Mouse (Mus musculus) C2C12 (cell line): ENCODE results near the gene Nampt.

ENCODE experiments used
- CTCF ChIP-seq: IDR thresholded peaks from one replicate; pipeline ENCODE4 v1.5.1; 2011; ENCODE audit not compliant: control insufficient read depth, insufficient read depth, insufficient read length
- MAX ChIP-seq: IDR thresholded peaks from one replicate; pipeline ENCODE4 v1.6.1; 2011; ENCODE audit warnings: mild to moderate bottlenecking, control low read depth
- MYOG ChIP-seq: IDR thresholded peaks from one replicate; pipeline ENCODE4 v1.6.1; 2011; ENCODE audit not compliant: control insufficient read depth, insufficient read length; ENCODE audit errors: extremely low read depth
- USF1 ChIP-seq: IDR thresholded peaks from one replicate; pipeline ENCODE4 v1.6.1; 2011; ENCODE audit warnings: low read depth, mild to moderate bottlenecking, control low read depth, moderate library complexity

DNA sequence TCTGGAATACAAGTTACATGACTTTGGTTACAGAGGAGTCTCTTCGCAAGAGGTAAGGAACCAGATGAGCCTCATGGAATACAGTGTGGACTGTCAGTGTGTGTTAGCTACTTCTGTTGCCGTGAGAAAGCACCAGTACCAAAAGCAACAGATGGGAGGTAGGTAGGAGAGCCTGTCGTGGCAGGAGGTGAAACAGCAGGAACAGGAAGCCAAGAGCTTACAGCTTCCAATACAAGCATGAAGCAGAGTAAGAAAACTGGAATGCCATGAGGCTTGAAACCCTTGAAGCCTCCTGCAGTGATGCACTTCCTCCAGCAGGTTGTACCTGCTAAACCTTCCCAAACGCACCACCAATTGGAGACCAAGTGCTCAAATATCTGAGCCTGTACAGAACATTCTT lies 19.1 kb downstream of the Nampt start:
- TF ChIP-seq CTCF: no peak
- no peak for TF ChIP-seq USF1
- TF ChIP-seq MAX: no peak
- TF ChIP-seq MYOG: no peak
